Mouse (Mus musculus): ENCODE measurements around the gene Col28a1.

DNA sequence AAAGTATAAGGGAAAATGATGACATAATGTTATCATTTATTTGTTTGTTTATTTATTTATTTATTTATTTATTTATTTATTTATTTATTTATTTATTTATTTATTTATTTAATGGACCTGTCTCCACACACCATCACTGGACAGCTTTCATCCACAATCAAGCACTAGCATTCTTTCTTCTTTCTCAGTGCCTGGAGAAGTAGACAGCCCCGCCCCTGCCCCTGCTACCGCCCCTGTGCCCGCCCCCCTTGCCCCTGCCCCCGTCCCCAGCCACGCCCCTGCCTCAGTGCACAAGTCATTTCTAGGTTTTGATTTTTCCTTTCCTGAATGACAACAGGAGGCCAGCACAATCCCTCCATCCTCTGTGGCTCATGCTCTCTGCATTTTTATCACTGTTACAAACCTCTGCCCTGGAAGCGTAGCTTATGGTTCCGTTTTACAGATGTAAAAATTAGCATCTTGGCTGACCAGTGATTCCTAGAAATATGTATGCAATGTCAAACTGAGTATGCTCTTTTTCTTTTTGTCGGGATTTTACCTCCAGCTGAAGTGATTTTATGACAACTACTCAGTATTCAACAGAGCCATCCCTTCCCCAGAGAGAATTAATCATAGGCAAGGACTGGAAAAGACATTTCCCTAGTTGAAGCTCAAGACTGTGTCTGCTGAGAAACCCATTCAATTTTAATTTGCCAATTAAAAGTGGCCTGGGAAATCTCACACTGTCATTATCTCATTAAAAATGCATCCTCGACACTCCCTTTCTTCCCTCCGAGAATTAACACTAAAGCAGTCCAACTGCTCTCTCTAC, 39.7 kb downstream of the Col28a1 start:
- TF ChIP-seq CTCF (IDR thresholded peaks at IDR 0.05) (no peak), EP300 (IDR thresholded peaks at IDR 0.05) (no peak)
